Mouse (Mus musculus) fibroblast of lung, adult 2 months (primary cell): ENCODE measurements around the gene Ccdc28b.

ENCODE experiments used
- DNase-seq: peaks from one replicate; pipeline ENCODE4 v3.0.0-alpha.2; 2011; ENCODE audit warnings: low read depth

Gene Ccdc28b

DNA sequence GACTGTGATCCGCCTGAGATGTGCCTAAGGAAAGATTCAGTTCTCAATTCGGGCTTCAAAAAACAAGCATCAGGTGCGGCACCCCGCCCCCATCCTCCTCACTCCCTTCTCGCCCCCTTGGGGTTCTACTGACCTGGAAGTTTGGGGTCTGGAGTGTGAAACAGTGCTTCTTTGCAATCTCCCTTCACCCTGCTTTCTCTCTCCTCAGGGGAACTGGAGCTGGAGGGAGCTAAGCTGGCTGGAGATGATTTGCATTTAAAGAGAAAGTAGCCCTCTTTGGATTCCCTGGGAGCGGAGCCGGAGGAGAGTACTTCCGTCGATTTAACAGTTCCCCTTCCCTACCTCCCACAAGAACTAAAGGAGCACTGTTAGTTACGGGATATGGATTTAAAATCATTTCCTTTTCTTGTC is at the start of gene Ccdc28b:
Gene Ccdc28b (minus strand): TSS at position 267 of the 411 bp plus-strand sequence.
- DNase-seq: no peak

DNA sequence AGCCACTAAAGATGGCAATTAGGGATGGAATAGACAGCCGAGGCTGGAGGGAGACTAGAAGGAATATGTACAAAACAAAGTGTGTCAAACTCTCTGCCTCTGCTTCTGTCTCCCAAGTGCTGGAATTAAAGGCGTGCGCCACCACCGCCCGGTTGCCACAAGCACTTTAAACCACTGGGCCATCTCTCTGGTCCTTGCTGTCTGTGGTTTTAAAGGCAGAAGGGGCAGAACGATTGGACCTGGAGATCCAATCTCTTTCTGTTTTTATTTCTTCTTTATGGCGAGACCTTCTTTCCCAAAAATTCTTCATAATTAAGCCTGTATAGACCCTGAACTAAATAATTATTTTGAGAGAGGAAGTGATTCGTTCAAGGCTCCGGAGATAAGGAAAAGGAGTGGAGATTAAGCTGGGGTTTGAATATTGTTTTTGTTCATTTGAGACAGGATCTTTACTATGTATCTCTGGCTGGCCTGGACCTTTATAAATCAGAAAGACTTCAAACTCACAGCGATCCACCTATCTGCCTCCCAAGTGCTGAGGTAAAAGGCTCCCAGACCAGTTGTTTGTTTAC is 49.2 kb upstream of the Ccdc28b start:
- DNase-seq: no peak

DNA sequence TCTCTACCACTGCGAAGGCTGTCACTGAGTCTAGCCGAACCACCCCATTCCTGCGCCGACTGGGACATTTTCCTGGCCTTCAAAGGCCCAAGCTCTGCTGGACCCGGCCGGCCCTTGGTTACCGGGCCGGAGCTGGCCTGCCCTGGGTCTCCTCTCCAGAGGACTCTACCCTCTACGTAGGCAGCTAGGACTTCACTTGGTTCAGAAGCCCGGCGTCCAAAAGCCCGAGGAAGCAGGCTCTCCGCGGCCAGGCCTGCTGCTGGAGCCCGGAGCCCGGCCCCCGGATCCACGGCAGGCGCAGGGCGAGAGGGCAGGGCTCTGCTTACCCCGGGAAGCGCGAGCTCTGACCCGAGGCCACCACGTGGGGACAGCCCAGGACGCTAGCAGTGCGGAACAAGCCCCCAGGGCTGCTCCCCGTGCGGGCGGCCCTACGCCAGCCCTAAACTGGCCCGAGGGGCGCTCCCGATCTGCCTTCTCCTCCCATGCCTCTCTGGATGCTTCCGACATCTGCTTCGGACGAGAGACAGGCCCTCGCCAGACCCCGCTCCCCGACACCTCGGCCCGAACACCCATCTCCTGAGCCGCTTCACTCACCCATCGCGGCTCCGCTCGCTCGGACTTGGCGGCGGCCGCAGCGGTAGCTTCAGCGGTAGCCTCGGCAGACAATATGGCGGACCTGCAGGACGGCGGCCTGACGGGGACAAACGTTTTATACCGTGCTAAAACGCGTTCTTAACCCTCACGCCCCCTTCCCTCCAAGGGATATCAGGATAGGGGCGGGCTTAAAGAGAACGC is 48.5 kb upstream of the Ccdc28b start, which contains the start of gene Kpna6:
Gene Kpna6 (minus strand): TSS at position 685 of the 795 bp plus-strand sequence.
- DNase-seq: peak; percentile 86

- DNase-seq: peak; percentile 28
Measured at GRCm38 (mm10) chr4:129671491-129672082, 47.8 kb upstream of the Ccdc28b start.

GRCm38 (mm10) chr4:129662255-129662813 is 38.6 kb upstream of the Ccdc28b start:
- DNase-seq: no peak

GRCm38 (mm10) chr4:129661584-129661983 is 37.8 kb upstream of the Ccdc28b start:
- no peak for DNase-seq

DNA sequence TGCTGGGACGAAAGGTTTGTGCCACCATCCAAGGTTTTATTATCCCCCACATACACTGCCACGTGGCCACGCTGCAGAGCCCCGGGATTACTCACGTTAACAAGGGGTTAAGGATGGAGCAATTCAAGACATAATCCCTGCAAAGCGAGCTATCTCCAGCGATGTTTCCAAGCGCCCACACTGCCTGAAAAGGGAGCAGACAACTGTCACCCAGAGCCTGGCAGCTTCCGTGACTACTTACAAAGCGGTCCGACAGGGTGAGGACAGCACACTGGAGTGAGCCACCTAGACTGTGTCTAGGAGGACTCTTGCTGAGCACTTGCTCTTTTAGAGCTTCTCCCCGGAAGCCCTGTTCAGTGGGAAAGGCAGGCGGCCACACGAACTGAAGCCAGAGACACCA is 31.0 kb upstream of the Ccdc28b start:
- DNase-seq: no peak

GRCm38 (mm10) chr4:129650359-129650758 is 26.6 kb upstream of the Ccdc28b start:
- DNase-seq: no peak

GRCm38 (mm10) chr4:129648656-129649055 is 24.9 kb upstream of the Ccdc28b start:
- no peak for DNase-seq

GRCm38 (mm10) chr4:129645204-129645603 is 21.5 kb upstream of the Ccdc28b start:
- no peak for DNase-seq

DNA sequence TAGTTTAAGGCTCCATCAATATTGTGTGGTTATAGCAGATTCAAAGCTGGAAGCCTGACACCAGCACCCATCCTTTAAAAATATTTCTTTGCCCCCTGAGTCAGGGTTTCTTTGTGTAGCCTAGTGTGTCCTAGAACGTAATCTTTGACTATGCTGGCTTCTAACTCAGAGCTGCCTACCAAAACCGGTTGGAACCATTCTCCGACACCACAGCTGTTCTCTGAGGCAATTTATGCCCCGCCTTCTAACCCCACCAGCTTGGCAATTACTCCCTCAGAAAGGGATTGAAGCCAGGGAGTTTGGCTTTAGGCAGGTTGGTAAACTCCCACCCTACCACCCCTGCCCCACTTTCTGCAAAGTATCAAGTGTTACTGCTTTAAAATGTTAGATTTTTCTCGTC is 18.0 kb upstream of the Ccdc28b start:
- peak; percentile 32 for DNase-seq

- peak; percentile 92 for DNase-seq
Measured at GRCm38 (mm10) chr4:129640638-129641467, 17.1 kb upstream of the Ccdc28b start, which contains the start of gene Txlna. TSS of gene Txlna (minus strand) at chr4:129641065.

DNA sequence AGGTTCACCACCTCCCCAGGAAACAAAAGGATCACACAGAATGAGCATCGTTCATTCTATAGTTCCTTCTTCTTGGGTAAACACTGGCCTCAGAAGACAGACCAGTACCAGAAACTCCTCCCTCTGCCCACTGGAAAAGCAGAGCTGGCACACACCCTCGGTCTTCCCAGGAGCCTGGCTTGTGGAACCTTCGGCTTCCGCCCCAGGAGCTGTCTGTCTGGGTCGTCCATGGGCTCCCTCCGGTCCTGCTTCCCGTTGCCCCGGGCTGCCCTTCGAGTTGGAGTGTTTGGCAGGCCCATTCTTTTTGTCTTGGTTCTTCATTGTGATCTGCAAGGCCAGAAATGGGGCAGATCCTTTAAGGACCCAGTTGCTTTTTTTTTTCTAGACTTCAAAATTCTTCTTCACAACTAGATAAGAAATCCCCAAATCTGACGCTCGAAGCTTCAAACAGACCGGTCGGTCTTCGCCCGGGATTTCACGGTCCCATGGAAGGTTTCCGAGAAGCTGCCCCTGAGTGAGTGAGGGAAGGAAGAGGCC is 16.4 kb upstream of the Ccdc28b start:
- DNase-seq: peak; percentile 33

- no peak for DNase-seq
Measured at GRCm38 (mm10) chr4:129639221-129639620, 15.5 kb upstream of the Ccdc28b start.

DNA sequence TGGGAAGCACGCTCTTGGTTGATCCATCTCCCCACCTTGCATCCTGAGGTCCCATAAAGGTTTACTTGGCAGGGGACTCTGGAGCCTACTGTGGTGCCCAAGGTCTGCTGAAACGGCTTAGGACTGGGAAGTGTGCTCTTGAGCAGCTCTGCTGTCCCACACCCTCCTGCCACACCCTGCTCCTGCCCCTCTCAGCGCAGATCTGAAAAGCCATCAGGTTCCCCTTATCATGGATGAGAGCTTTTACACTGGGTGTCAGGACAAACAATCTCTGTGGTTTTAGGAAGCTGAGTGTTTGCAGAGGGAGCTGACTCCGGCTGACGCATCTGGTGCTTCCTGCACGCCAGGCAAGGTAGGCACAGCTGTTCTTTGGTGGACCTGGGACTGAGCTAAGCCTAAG is 10.1 kb upstream of the Ccdc28b start:
- no peak for DNase-seq

DNA sequence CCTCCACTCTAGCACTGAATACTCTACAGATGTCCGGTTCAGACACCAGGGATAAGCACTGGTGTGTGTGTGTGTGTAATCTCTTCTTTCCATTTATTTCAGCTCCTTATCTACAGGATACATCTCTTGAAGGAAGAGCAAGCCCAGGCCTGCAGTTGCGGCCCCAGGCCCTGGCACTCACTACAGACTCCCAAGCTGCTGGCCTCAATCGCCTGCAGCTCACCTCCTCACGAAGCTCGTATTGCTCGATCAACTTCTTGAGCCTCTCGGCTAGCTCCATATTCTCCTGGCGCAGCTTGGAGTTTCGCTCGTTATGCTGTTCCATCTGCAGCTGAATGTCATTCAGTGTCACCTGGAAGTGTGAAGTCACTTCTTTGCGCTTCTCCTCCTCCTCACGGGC is 8.1 kb upstream of the Ccdc28b start:
- no peak for DNase-seq

DNA sequence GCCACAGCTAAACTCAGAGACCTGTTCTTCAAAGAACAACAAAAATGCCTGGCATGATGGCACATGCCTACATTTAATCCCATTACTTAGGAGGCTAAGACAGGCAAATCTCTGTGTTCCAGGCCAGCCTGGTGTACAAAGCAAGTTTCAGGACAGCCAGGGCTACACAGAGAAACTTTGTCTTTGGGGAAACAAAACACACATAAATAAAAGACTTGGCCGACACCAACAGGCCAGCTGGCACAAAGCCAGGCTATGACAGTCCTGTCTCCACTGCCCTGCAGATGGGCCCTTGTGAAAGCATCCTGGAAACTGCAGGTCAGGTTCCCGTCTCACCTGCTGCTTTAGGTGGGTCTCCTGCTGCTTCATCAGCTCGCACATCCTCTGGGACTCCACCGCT is 7.2 kb upstream of the Ccdc28b start:
- no peak for DNase-seq

DNA sequence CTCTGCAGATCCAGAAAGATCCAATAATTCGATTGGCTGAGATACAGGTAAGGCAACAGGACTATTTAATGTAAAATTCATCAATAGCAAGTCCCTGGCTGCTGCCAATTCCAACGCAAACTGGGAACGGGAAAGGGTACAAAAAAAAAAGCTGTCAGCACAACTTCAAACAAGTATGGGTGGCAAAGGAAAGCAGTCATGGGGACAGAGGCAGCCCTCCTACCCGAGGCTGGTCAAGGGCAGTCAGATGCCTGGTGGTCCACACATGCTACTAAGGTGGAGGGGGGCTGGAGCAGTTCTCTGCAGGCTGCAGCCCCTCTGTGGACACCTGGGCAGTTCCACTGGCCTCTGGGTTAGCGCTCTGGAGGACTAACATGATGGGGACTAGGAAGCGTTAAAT is 2.3 kb upstream of the Ccdc28b start:
- DNase-seq: no peak

DNA sequence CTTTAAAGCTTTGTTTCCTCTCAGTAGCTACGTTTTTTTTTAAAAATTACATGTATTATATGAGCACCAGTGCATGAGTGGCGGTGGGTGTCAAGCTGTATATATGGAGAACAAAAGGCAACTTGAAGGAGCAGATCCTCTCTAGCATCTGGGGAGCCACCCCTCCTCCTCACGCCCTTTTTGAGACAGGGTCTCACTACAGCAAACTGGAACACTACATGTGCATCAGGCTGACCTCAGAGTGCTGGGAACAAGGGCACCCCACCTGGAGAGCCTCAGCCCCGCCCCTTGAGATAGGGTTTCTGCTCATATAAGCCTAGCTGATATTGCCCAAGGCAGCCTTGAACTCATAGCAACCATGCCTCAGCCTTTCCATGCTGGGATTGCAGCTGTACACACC is 1.7 kb upstream of the Ccdc28b start:
- DNase-seq: no peak

DNA sequence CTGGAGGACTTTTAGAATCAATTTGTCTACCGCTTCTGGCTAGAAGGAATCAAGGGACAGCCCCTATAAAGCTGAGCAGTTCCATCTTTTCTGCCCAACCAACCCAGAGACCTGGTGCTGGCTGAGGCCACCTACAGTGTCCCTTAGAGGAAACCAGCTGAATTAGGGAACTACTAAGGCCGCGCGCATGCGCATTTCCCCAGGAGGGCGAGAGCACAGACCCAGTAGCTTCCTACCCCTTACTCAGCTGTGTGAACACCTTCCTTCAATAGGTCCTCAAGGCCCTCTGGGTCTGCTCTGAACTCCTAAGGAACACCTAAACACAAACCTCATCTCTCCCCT is 1.3 kb upstream of the Ccdc28b start:
- DNase-seq: no peak

GRCm38 (mm10) chr4:129624281-129625028 is 708 bp upstream of the Ccdc28b start:
- peak; percentile 83 for DNase-seq
